In genomic region chr5:131306908-131307655, GRCm38 (mm10) we compare ENCODE assay signal across 8 mouse cellular contexts. TPM values are rescaled to one million over a fixed set of nuclear protein-coding genes. Genes with fewer than 3 reads are reported as not detected.
A peak's percentile ranks its signal among the peaks of the same experiment; 100 is the strongest.
DNase-seq lines count a peak whose midpoint lies in the region; ATAC-seq lines count a peak whose summit lies in the region.

No protein-coding gene starts in this region.

- peaks cover 17% of the 10 kb centered on the region for H3K4me1 ChIP-seq in embryonic facial prominence, embryonic 13.5 days
- H3K4me1 ChIP-seq in heart, embryonic 12.5 days (replicated peaks): peaks cover 7% of the 10 kb centered on the region
- peaks cover 8% of the 10 kb centered on the region for H3K4me1 ChIP-seq in lung, embryonic 16.5 days (replicated peaks; ENCODE audit: control insufficient read depth, insufficient read depth, low read length)

- peaks cover 43% of the 10 kb centered on the region for H3K27me3 ChIP-seq in embryonic facial prominence, embryonic 13.5 days
- H3K27me3 ChIP-seq in heart, embryonic 12.5 days (replicated peaks): peaks cover 48% of the 10 kb centered on the region
- H3K27me3 ChIP-seq in lung, embryonic 16.5 days (ENCODE audit: control insufficient read depth, insufficient read depth, low read depth, low read length): peaks cover 30% of the 10 kb centered on the region

- peak overlapping the region; percentile 68 for H3K27ac ChIP-seq in embryonic facial prominence, embryonic 13.5 days
- no peak overlapping the region for H3K27ac ChIP-seq in heart, embryonic 12.5 days (ENCODE audit: poor library complexity, severe bottlenecking)
- 0 out of 2 replicates have a peak overlapping the region, but pooled peaks have one; percentile 50 for H3K27ac ChIP-seq in lung, embryonic 16.5 days (ENCODE audit: low read length)

- DNase-seq in urinary bladder, adult 18-20 months (ENCODE audit: low spot score in 2 of 2): peak; percentile 1
- no peak for DNase-seq in urinary bladder, adult 2 months (ENCODE audit: low spot score)
- DNase-seq in kidney, postnatal 10 days: peak; percentile 75
- DNase-seq in right cerebral cortex, postnatal 10 days (ENCODE audit: low spot score in 2 of 2): peak; percentile 64 to 68
- DNase-seq in natural killer cell, adult 2 months (ENCODE audit: low spot score in 2 of 2): no peak

- H3K36me3 ChIP-seq in embryonic facial prominence, embryonic 13.5 days: no peaks in the 10 kb centered on the region
- H3K36me3 ChIP-seq in heart, embryonic 12.5 days: no peaks in the 10 kb centered on the region
- H3K36me3 ChIP-seq in lung, embryonic 16.5 days (ENCODE audit: control insufficient read depth, insufficient read depth, low read length): no peaks in the 10 kb centered on the region

- 0% methylated on average over 64 of the region's 64 CpGs for WGBS in embryonic facial prominence, embryonic 13.5 days
- under 1% methylated on average over 64 of the region's 64 CpGs for WGBS in heart, embryonic 12.5 days
- under 1% methylated on average over 64 of the region's 64 CpGs for WGBS in lung, embryonic 16.5 days

- peak overlapping the region; percentile 98 for H3K4me2 ChIP-seq in embryonic facial prominence, embryonic 13.5 days
- peak overlapping the region; percentile 99 for H3K4me2 ChIP-seq in heart, embryonic 12.5 days
- peak overlapping the region; percentile 94 for H3K4me2 ChIP-seq in lung, embryonic 16.5 days (ENCODE audit: low read depth, low read length)

- ATAC-seq in embryonic facial prominence, embryonic 13.5 days (ENCODE audit: insufficient number of reproducible peaks, insufficient read depth, low FRiP score, low TSS enrichment, low read depth): no peak
- ATAC-seq in heart, embryonic 12.5 days (ENCODE audit: insufficient number of reproducible peaks, low FRiP score): peak; percentile 68
- ATAC-seq in lung, embryonic 16.5 days (ENCODE audit: low read depth): peak; percentile 61

- peak overlapping the region; percentile 74 for H3K9ac ChIP-seq in embryonic facial prominence, embryonic 13.5 days
- H3K9ac ChIP-seq in heart, embryonic 12.5 days: peak overlapping the region; percentile 53
- peak overlapping the region; percentile 67 for H3K9ac ChIP-seq in lung, embryonic 16.5 days (ENCODE audit: low read length)

- H3K9me3 ChIP-seq in embryonic facial prominence, embryonic 13.5 days: no peaks in the 10 kb centered on the region
- H3K9me3 ChIP-seq in heart, embryonic 12.5 days (replicated peaks): no peaks in the 10 kb centered on the region
- H3K9me3 ChIP-seq in lung, embryonic 16.5 days (ENCODE audit: control insufficient read depth, low read length): no peaks in the 10 kb centered on the region

- peak overlapping the region; percentile 70 for H3K4me3 ChIP-seq in embryonic facial prominence, embryonic 13.5 days
- H3K4me3 ChIP-seq in heart, embryonic 12.5 days: peak overlapping the region; percentile 68
- peak overlapping the region; percentile 70 for H3K4me3 ChIP-seq in lung, embryonic 16.5 days (ENCODE audit: low read length)

RNA-seq across cellular contexts. Expression of gene Galnt17, which starts 1.2 kb away (rescaled TPM):
- 2.1 and 2.7 TPM in 2 replicates for polyA plus RNA-seq in urinary bladder, adult 2 months (2012; rRNA removed)
- 3.6 and 4.0 TPM in 2 replicates for polyA plus RNA-seq in embryonic facial prominence, embryonic 13.5 days (2015; fragmentation: Nextera tagmentation; extraction: Ambion mirVana)
- 0.86 and 1.3 TPM in 2 replicates for polyA plus RNA-seq in heart, embryonic 12.5 days (2016; fragmentation: Nextera tagmentation; extraction: Ambion mirVana)
- polyA plus RNA-seq in lung, embryonic 16.5 days (2015; fragmentation: Nextera tagmentation; extraction: Ambion mirVana): 0.80 and 1.4 TPM in 2 replicates

Comparison
In these comparisons a context has a peak if more than half of its experiments do, and no peak if none do; other contexts are left out.
1. DNase-seq: peak in urinary bladder, adult 18-20 months (2 of 2), kidney, postnatal 10 days (single experiment) and right cerebral cortex, postnatal 10 days (2 of 2); none in urinary bladder, adult 2 months (single experiment) and natural killer cell, adult 2 months (0 of 2).
2. Peak in every context shown above with its lines, with median percentiles within 50 percentile points of each other: H3K4me2 ChIP-seq, H3K4me3 ChIP-seq and H3K9ac ChIP-seq.